Mouse (Mus musculus): ENCODE measurements at regions not wholly inside any gene's neighbourhood (a gene's known extent, or its start where the extent isn't known, plus 50 kb on each side); places are given as distances from the start of the nearest gene placed in this dataset.

DNA sequence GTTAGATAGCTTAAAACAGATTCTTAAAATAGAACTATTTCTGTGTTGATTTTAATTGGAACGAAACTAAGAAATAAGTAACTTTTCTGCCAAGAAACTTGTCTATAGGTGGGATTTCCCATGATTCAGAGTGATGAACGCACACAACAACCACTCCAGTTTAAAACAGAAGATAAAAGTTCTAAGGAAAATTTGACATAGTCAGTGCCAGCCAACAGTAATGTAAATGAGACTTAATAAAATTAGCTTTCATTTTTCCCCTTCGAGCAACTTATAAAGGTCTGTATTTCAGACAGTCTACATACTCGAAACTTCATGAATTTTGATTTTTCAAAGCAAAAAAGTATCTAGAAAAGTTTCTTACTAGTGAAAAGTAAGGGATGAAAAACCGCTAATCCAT, 52.5 kb upstream of the Gpc5 start:
- Histone ChIP-seq H3K9me3 (no peaks in the 10 kb centered on the region), H3K27ac (no peak overlapping the region), H3K4me1 (peaks cover 27% of the 10 kb centered on the region), H3K4me3 (no peak overlapping the region), H3K27me3 (ENCODE audit: poor library complexity, severe bottlenecking) (peaks cover 12% of the 10 kb centered on the region), H3K36me3 (replicated peaks) (peaks cover 19% of the 10 kb centered on the region)
- 79% methylated on average over 5 of the region's 5 CpGs for WGBS
- DNase-seq (ENCODE audit: extremely low spot score, low spot score), result no peak

GRCm38 (mm10) chr14:115040091-115040571, 51.9 kb upstream of the Gpc5 start:
- H3K36me3 ChIP-seq (replicated peaks), result peaks cover 25% of the 10 kb centered on the region
- DNase-seq (ENCODE audit: extremely low spot score, low spot score), result no peak
- peaks cover 12% of the 10 kb centered on the region for H3K27me3 ChIP-seq (ENCODE audit: poor library complexity, severe bottlenecking)
- no peaks in the 10 kb centered on the region for H3K9me3 ChIP-seq
- H3K4me1 ChIP-seq, result peaks cover 32% of the 10 kb centered on the region
- WGBS, result 3% methylated on average over 30 of the region's 30 CpGs
- peak overlapping the region; percentile 100 for H3K27ac ChIP-seq
- H3K4me3 ChIP-seq, result peak overlapping the region; percentile 89

- peak overlapping the region; percentile 89 for H3K4me3 ChIP-seq
- peaks cover 38% of the 10 kb centered on the region for H3K4me1 ChIP-seq
- peak; percentile 89 for DNase-seq (ENCODE audit: extremely low spot score, low spot score)
- peaks cover 31% of the 10 kb centered on the region for H3K36me3 ChIP-seq (replicated peaks)
- H3K27ac ChIP-seq, result peak overlapping the region; percentile 100
- under 1% methylated on average over 94 of the region's 94 CpGs for WGBS
- no peaks in the 10 kb centered on the region for H3K9me3 ChIP-seq
- peaks cover 12% of the 10 kb centered on the region for H3K27me3 ChIP-seq (ENCODE audit: poor library complexity, severe bottlenecking)
These were observed 51.3 kb upstream of the Gpc5 start for GRCm38 (mm10) chr14:115040578-115041206.

DNA sequence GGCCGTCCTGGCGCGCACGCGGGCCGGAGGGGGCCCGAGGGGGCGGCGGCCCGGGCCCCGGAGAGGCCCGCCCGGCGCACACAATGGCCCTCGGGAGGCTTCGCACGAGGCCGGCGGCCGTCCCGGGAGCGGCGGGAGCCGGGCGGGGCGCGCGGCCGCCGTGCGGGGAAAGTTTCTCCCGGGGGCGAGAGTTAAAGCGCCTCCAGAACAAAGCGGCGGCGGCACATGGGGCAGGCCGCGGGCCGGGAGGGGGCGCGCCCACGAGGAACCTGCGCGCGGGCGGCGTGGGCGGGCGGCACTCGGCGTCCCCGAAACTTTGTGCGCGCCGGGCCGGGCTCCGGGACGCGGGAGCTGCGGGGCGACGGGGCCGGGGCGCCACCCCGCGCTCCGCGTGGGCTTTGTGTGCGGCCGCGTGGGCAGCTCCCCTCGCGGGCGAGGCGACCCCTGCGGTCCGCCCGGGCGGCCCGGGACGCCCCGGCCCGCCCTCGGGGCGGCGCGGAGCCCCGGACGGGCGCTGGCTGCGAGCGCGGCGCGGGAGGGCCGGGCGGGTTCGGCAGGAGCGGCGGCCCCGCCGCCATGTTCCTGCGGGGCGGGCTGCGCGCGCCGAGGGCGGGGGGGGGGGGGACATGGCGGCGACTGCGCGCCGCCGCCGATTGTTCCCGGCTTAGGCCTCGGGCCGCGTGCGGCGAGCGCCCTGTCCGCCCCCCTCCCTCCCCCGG, 50.5 kb upstream of the Gpc5 start:
- peak; percentile 36 for DNase-seq (ENCODE audit: extremely low spot score, low spot score)
- peak overlapping the region; percentile 89 for H3K4me3 ChIP-seq
- H3K27ac ChIP-seq, result peak overlapping the region; percentile 100
- H3K27me3 ChIP-seq (ENCODE audit: poor library complexity, severe bottlenecking), result peaks cover 12% of the 10 kb centered on the region
- H3K9me3 ChIP-seq, result no peaks in the 10 kb centered on the region
- H3K4me1 ChIP-seq, result peaks cover 39% of the 10 kb centered on the region
- peaks cover 39% of the 10 kb centered on the region for H3K36me3 ChIP-seq (replicated peaks)
- under 1% methylated on average over 70 of the region's 126 CpGs for WGBS

- Histone ChIP-seq H3K27me3 (ENCODE audit: poor library complexity, severe bottlenecking) (peaks cover 12% of the 10 kb centered on the region), H3K27ac (peak overlapping the region; percentile 100), H3K4me1 (peaks cover 36% of the 10 kb centered on the region), H3K4me3 (peak overlapping the region; percentile 89), H3K9me3 (no peaks in the 10 kb centered on the region), H3K36me3 (replicated peaks) (peaks cover 45% of the 10 kb centered on the region)
- peak; percentile 84 for DNase-seq (ENCODE audit: extremely low spot score, low spot score)
- WGBS, result under 1% methylated on average over 40 of the region's 51 CpGs
These were observed 49.9 kb upstream of the Gpc5 start for GRCm38 (mm10) chr14:115042055-115042564.

Data from forebrain, embryonic 10.5 days (tissue).